Mouse (Mus musculus): ENCODE measurements around the gene 4931409K22Rik. TPM values are rescaled to one million over a fixed set of nuclear protein-coding genes. Genes with fewer than 3 reads are reported as not detected.
"Not testable (repeated sequence)": the region's sequence is repeated elsewhere in the genome, so short reads cannot be mapped to it uniquely, and the experiment has no call there.

The 4931409K22Rik gene
- polyA plus RNA-seq, 1 experiment from 2014 or later, result not detected

GRCm38 (mm10) chr5:24576801-24577182, 20.2 kb upstream of the 4931409K22Rik start:
- DNase-seq (ENCODE audit: low spot score), result peak; percentile 57
- WGBS, result under 1% methylated on average over 32 of the region's 32 CpGs
- H3K4me3 ChIP-seq (ENCODE audit: low read depth, low read length), result peak overlapping the region; percentile 80
- H3K9me3 ChIP-seq (ENCODE audit: control insufficient read depth, low read length), result no peaks in the 10 kb centered on the region
- H3K9ac ChIP-seq (ENCODE audit: low read length), result peak overlapping the region; percentile 73
- ATAC-seq (ENCODE audit: insufficient read depth, low FRiP score, low TSS enrichment), result peak; percentile 45
- no peaks in the 10 kb centered on the region for H3K27me3 ChIP-seq (ENCODE audit: control insufficient read depth, insufficient read depth, low read length)
- H3K4me1 ChIP-seq (ENCODE audit: control insufficient read depth, insufficient read depth, low read length), result peaks cover 3% of the 10 kb centered on the region; the same call in 1 of the 2 replicates
- H3K36me3 ChIP-seq (ENCODE audit: control insufficient read depth, insufficient read depth, low read length), result peaks cover 13% of the 10 kb centered on the region
- peak overlapping the region; percentile 56; the same call in 1 of the 2 replicates for H3K27ac ChIP-seq (ENCODE audit: low read depth, low read length)
- H3K4me2 ChIP-seq (ENCODE audit: low read depth), result peak overlapping the region; percentile 81

GRCm38 (mm10) chr5:24575948-24576347, 19.3 kb upstream of the 4931409K22Rik start:
- no peak for ATAC-seq (ENCODE audit: insufficient read depth, low FRiP score, low TSS enrichment)
- no peak overlapping the region; the same call in 1 of the 2 replicates for H3K4me3 ChIP-seq (ENCODE audit: low read depth, low read length)
- no peak overlapping the region for H3K9ac ChIP-seq (ENCODE audit: low read length)
- H3K4me2 ChIP-seq (ENCODE audit: low read depth), result peak overlapping the region; percentile 81
- no peaks in the 10 kb centered on the region for H3K9me3 ChIP-seq (ENCODE audit: control insufficient read depth, low read length)
- H3K36me3 ChIP-seq (ENCODE audit: control insufficient read depth, insufficient read depth, low read length), result peaks cover 13% of the 10 kb centered on the region
- H3K27ac ChIP-seq (ENCODE audit: low read depth, low read length), result no peak overlapping the region
- H3K27me3 ChIP-seq (ENCODE audit: control insufficient read depth, insufficient read depth, low read length), result no peaks in the 10 kb centered on the region
- DNase-seq (ENCODE audit: low spot score), result no peak
- WGBS, result 96% methylated on average over 1 of the region's 1 CpGs
- peaks cover 3% of the 10 kb centered on the region; the same call in 1 of the 2 replicates for H3K4me1 ChIP-seq (ENCODE audit: control insufficient read depth, insufficient read depth, low read length)

GRCm38 (mm10) chr5:24555335-24555734, 1.3 kb downstream of the 4931409K22Rik start:
- not testable (repeated sequence) for DNase-seq (ENCODE audit: low spot score); H3K4me3 ChIP-seq (ENCODE audit: low read depth, low read length); H3K4me1 ChIP-seq (ENCODE audit: control insufficient read depth, insufficient read depth, low read length); H3K4me2 ChIP-seq (ENCODE audit: low read depth); H3K27me3 ChIP-seq (ENCODE audit: control insufficient read depth, insufficient read depth, low read length); ATAC-seq (ENCODE audit: insufficient read depth, low FRiP score, low TSS enrichment); H3K27ac ChIP-seq (ENCODE audit: low read depth, low read length); H3K36me3 ChIP-seq (ENCODE audit: control insufficient read depth, insufficient read depth, low read length); H3K9me3 ChIP-seq (ENCODE audit: control insufficient read depth, low read length); H3K9ac ChIP-seq (ENCODE audit: low read length)
- WGBS, result 90% methylated on average over 7 of the region's 7 CpGs

GRCm38 (mm10) chr5:24553621-24554244, 2.9 kb downstream of the 4931409K22Rik start:
- no peak overlapping the region for H3K9ac ChIP-seq (ENCODE audit: low read length)
- ATAC-seq (ENCODE audit: insufficient read depth, low FRiP score, low TSS enrichment), result no peak
- no peaks in the 10 kb centered on the region for H3K27me3 ChIP-seq (ENCODE audit: control insufficient read depth, insufficient read depth, low read length)
- no peak overlapping the region for H3K27ac ChIP-seq (ENCODE audit: low read depth, low read length)
- H3K9me3 ChIP-seq (ENCODE audit: control insufficient read depth, low read length), result no peaks in the 10 kb centered on the region
- H3K36me3 ChIP-seq (ENCODE audit: control insufficient read depth, insufficient read depth, low read length), result no peaks in the 10 kb centered on the region
- peak; percentile 24 for DNase-seq (ENCODE audit: low spot score)
- H3K4me1 ChIP-seq (ENCODE audit: control insufficient read depth, insufficient read depth, low read length), result peaks cover 9% of the 10 kb centered on the region
- H3K4me2 ChIP-seq (ENCODE audit: low read depth), result no peak overlapping the region
- 69% methylated on average over 5 of the region's 5 CpGs for WGBS
- no peak overlapping the region for H3K4me3 ChIP-seq (ENCODE audit: low read depth, low read length)

GRCm38 (mm10) chr5:24551317-24551688, 5.3 kb downstream of the 4931409K22Rik start:
- Histone ChIP-seq H3K27ac (ENCODE audit: low read depth, low read length) (no peak overlapping the region), H3K27me3 (ENCODE audit: control insufficient read depth, insufficient read depth, low read length) (no peaks in the 10 kb centered on the region), H3K4me1 (ENCODE audit: control insufficient read depth, insufficient read depth, low read length) (peaks cover 9% of the 10 kb centered on the region), H3K4me3 (ENCODE audit: low read depth, low read length) (no peak overlapping the region), H3K4me2 (ENCODE audit: low read depth) (no peak overlapping the region), H3K9ac (ENCODE audit: low read length) (0 out of 2 replicates have a peak overlapping the region, but pooled peaks have one; percentile 35), H3K9me3 (ENCODE audit: control insufficient read depth, low read length) (no peaks in the 10 kb centered on the region), H3K36me3 (ENCODE audit: control insufficient read depth, insufficient read depth, low read length) (no peaks in the 10 kb centered on the region)
- no peak for DNase-seq (ENCODE audit: low spot score)
- WGBS, result 44% methylated on average over 2 of the region's 2 CpGs
- ATAC-seq (ENCODE audit: insufficient read depth, low FRiP score, low TSS enrichment), result 0 out of 2 replicates have a peak, but pooled peaks have one; percentile 18

GRCm38 (mm10) chr5:24550598-24551316, 5.9 kb downstream of the 4931409K22Rik start:
- no peaks in the 10 kb centered on the region for H3K27me3 ChIP-seq (ENCODE audit: control insufficient read depth, insufficient read depth, low read length)
- H3K27ac ChIP-seq (ENCODE audit: low read depth, low read length), result no peak overlapping the region
- ATAC-seq (ENCODE audit: insufficient read depth, low FRiP score, low TSS enrichment) (peak; percentile 70; the same call in 1 of the 2 replicates), DNase-seq (ENCODE audit: low spot score) (peak; percentile 68)
- H3K4me3 ChIP-seq (ENCODE audit: low read depth, low read length), result no peak overlapping the region
- H3K9ac ChIP-seq (ENCODE audit: low read length), result no peak overlapping the region
- no peaks in the 10 kb centered on the region for H3K36me3 ChIP-seq (ENCODE audit: control insufficient read depth, insufficient read depth, low read length)
- H3K4me1 ChIP-seq (ENCODE audit: control insufficient read depth, insufficient read depth, low read length), result peaks cover 9% of the 10 kb centered on the region
- 29% methylated on average over 26 of the region's 26 CpGs for WGBS
- H3K4me2 ChIP-seq (ENCODE audit: low read depth), result peak overlapping the region; percentile 27; the same call in 1 of the 2 replicates
- no peaks in the 10 kb centered on the region for H3K9me3 ChIP-seq (ENCODE audit: control insufficient read depth, low read length)

GRCm38 (mm10) chr5:24542643-24543042, 14.0 kb downstream of the 4931409K22Rik start:
- WGBS, result 77% methylated on average over 7 of the region's 7 CpGs
- no peaks in the 10 kb centered on the region for H3K36me3 ChIP-seq (ENCODE audit: control insufficient read depth, insufficient read depth, low read length)
- no peak overlapping the region for H3K9ac ChIP-seq (ENCODE audit: low read length)
- no peaks in the 10 kb centered on the region for H3K4me1 ChIP-seq (ENCODE audit: control insufficient read depth, insufficient read depth, low read length)
- no peaks in the 10 kb centered on the region; the same call in 1 of the 2 replicates for H3K27me3 ChIP-seq (ENCODE audit: control insufficient read depth, insufficient read depth, low read length)
- H3K4me2 ChIP-seq (ENCODE audit: low read depth), result no peak overlapping the region
- no peak overlapping the region for H3K4me3 ChIP-seq (ENCODE audit: low read depth, low read length)
- no peak overlapping the region for H3K27ac ChIP-seq (ENCODE audit: low read depth, low read length)
- H3K9me3 ChIP-seq (ENCODE audit: control insufficient read depth, low read length), result no peaks in the 10 kb centered on the region
- ATAC-seq (ENCODE audit: insufficient read depth, low FRiP score, low TSS enrichment), result no peak
- no peak for DNase-seq (ENCODE audit: low spot score)

- ATAC-seq (ENCODE audit: insufficient read depth, low FRiP score, low TSS enrichment) (no peak), DNase-seq (ENCODE audit: low spot score) (no peak)
- no peaks in the 10 kb centered on the region for H3K9me3 ChIP-seq (ENCODE audit: control insufficient read depth, low read length)
- WGBS, result 45% methylated on average over 6 of the region's 6 CpGs
- no peak overlapping the region for H3K9ac ChIP-seq (ENCODE audit: low read length)
- H3K4me1 ChIP-seq (ENCODE audit: control insufficient read depth, insufficient read depth, low read length), result no peaks in the 10 kb centered on the region
- H3K4me2 ChIP-seq (ENCODE audit: low read depth), result 0 out of 2 replicates have a peak overlapping the region, but pooled peaks have one; percentile 14
- H3K4me3 ChIP-seq (ENCODE audit: low read depth, low read length), result no peak overlapping the region
- no peak overlapping the region for H3K27ac ChIP-seq (ENCODE audit: low read depth, low read length)
- no peaks in the 10 kb centered on the region for H3K36me3 ChIP-seq (ENCODE audit: control insufficient read depth, insufficient read depth, low read length)
- H3K27me3 ChIP-seq (ENCODE audit: control insufficient read depth, insufficient read depth, low read length), result no peaks in the 10 kb centered on the region; the same call in 1 of the 2 replicates
These were observed 15.5 kb downstream of the 4931409K22Rik start for GRCm38 (mm10) chr5:24541144-24541569.
